Mouse (Mus musculus) E14TG2a.4 (cell line): ENCODE results near the gene 4930415O20Rik.

Experiments
- CTCF ChIP-seq: conservative IDR thresholded peaks from 2 replicates; pipeline ENCODE4 v1.5.1; 2014; ENCODE audit warnings: low read length
- NANOG ChIP-seq: IDR thresholded peaks from 2 replicates; pipeline ENCODE4 v1.6.1; 2014; ENCODE audit warnings: borderline replicate concordance, low read length, mixed read lengths
- POU5F1 ChIP-seq: IDR thresholded peaks from 2 replicates; pipeline ENCODE4 v1.6.1; 2014; ENCODE audit warnings: low read length, borderline replicate concordance

- TF ChIP-seq NANOG: no peak
- TF ChIP-seq CTCF: no peak
- no peak for TF ChIP-seq POU5F1
Observed at GRCm38 (mm10) chr15:98600036-98600709, 29.4 kb downstream of the 4930415O20Rik start.
